Mouse (Mus musculus) brain, embryonic 18.5 days (tissue): ENCODE measurements at regions not wholly inside any gene's neighbourhood (a gene's known extent, or its start where the extent isn't known, plus 50 kb on each side); places are given as distances from the start of the nearest gene placed in this dataset.
"Not testable (repeated sequence)": the region's sequence is repeated elsewhere in the genome, so short reads cannot be mapped to it uniquely, and the experiment has no call there.

Source experiments
- DNase-seq: peaks from one replicate; pipeline ENCODE4 v3.0.0-alpha.2; 2012; ENCODE audit warnings: low read depth, low spot score

DNA sequence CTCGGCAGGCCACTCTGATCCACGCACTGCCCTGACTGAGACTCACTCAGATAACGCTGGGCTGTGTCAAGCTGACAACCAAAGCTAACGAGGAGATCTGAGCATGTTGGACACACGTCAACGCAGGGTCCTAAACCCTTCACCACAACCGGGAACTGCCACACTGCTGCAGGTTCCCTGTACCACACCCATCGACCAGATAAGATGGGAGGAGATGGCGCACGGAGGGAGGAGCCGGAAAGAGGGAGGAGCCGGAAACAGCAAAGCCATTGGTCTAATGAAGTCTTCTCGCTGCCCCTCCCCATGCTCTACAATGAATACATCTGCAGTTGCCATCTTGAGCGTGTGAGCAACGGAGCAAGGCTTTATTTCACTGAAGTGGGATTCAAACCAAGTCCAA is 182.9 kb upstream of the Rpl38 start:
- DNase-seq, result no peak

DNA sequence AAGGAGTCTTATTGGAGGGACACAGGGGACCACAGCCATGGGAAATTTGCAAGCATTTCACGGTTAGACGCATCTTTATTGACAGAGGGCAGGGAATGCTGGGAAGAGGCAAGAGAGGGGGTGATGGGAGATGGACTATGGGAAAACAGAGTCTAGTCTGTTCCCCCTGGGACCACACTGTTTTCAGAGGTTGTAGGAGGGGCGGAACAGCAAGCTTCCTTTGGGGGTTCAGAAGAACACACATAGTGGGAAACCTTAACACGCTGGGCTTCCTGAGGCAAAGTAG is 183.7 kb upstream of the Rpl38 start:
- DNase-seq, result no peak

DNA sequence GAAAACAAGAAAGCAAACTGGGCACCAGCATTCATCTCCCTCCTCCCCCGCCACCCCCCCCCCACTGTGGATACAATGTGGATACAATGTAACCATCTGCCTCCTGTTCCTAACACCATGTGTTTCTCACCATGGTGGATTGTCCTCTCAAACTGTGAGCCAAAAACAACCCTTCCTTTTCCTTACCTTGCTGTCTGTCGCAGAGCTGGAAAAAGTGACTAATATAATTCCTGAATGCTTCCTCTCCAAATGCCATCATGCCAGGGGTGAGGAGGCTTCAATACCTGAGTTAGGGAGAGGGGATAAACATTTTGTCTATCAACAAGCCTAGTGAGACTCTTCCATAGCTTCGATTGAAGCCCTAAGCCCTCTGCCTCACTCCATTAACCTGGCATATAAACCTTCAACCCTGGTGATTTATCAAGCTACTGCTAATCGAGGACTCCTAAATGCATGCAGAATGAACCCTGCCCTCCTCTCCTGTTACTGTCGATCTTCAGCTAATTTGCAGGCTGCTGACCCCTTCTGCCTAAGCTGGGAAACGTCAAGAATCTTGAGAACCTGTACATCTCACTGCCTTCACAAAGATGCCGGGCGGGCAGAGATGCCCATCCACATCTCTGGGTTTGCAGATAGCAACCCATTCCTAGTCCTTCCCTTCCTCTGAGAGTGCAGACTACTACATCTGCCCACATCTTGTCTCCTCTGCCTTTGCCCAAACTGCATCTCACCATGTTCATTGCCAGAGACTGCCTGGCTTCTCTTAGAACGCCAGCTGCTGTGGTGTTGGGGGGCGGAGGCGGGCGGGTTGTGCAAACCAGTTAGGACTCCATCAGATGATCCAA is 184.3 kb upstream of the Rpl38 start:
- no peak for DNase-seq

- DNase-seq, result not testable (repeated sequence)
These were observed 185.0 kb upstream of the Rpl38 start for GRCm38 (mm10) chr11:114483350-114483749.

DNA sequence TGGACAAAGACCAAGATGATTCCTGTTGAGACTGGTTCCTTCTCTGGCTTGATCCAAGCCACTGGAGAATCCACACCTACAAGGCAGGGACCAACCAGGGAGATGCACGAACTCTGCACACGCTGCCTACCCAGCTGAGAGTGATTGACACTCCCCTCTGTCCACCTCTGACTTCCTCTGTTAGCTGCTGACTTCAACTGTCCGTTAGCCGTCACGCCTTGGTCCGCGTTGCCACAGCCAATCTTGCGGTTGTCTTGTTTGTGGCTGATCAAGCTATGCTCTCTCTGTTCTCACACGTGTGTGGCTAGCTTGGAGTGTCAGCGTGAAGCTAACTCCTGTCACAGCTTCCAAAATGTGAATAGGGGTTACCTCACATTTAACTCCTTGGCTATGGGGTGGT is 186.3 kb upstream of the Rpl38 start:
- no peak for DNase-seq

DNA sequence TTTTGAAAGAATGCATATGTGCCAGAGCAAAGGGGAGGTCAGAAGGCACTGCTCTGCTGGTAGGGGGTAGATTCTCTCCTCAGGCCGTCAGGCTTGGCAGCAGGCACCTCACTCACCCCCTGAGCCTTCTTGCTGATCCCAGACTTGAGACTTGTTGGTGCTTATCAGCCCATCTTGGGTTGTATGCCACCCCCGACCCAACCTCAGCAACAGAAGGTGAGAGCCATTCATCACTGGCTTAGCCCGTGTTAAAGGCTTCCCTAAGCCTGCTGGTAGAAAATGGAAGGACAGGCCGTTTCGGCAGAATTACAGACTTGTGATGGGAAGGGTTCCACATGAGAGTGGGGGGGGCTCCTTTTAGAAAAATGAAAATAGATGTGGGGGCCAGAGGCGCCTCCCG is 187.3 kb upstream of the Rpl38 start:
- no peak for DNase-seq

- DNase-seq, result no peak
These were observed 188.2 kb upstream of the Rpl38 start for GRCm38 (mm10) chr11:114480119-114480540.

GRCm38 (mm10) chr11:114478736-114479135 is 189.6 kb upstream of the Rpl38 start:
- DNase-seq, result no peak

DNA sequence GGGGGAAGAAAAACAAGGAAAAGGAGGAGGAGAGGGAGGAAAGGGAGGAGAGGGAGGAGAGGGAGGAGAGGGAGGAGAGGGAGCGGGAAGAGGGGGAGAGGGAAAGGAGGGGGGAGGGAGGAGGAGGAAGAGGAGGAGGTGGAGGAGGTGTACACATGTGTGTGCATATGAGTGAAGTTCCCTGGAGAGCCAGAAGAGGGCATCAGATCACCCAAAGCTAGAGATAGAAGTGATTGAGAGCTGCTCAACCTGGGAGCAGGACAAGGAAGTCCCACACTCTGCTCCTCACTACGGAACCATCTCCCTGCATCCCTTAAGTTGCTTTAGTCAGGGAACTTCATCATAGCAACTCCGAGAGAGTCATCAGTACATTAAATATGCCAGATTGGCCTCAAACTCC is 191.0 kb upstream of the Rpl38 start:
- DNase-seq, result no peak

DNA sequence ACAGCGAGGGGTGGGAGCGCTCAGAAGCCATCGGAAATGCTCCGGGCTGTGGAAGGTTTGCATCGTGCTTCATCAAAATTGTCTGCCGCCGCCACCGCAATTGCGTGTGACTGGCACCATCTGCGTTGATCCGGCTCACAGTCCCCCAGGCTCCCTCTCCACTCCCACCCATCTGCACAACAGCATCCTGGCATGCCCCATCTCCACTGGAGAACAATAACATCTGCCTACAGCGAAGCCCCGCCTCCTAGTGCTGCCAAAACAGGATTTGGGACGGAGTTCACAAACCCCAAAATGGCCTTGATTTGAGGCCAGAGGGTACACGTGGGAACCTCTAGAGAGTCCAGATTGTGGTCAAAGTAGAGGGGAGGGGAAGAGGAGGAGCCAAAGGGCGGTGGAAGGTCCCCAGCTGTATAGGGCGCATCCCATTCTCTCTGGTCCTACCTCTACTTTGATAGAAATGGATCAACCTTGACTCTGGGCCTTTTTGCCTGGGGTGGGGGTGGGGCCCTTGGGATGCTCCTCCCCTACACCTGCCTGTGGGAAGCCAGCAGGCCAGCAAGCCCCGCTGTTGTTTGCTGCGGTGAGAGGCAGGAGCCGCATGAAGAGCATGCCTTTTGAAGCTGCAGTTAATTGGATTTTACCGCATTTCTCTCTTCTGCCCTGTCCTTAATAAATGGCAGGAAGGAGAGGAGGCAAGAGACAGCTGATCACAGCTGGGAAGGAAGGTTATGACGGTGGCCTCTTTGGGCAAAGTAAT is 195.6 kb upstream of the Rpl38 start:
- DNase-seq, result no peak

DNA sequence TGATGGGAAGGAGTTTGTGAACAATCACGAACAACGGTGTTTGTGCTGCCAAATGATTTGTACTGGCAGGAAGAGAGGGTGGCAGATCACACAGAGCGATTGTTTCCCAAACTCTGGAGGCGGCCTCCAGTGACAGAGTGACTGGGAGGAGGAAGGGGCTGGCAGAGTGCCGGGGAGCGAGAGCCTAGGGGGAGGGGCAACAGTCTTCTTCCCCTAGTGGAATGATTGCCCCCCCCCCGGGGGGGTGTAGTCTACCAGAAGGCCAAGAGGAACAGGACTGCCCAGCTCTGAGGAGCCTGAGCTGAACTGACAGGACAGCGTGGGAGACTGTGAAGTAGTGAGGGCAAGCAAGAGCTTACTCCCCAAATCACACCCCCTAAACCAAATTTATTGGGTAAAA is 199.9 kb upstream of the Rpl38 start:
- no peak for DNase-seq

- DNase-seq, result no peak
These were observed 200.5 kb upstream of the Rpl38 start for GRCm38 (mm10) chr11:114467803-114468202.

DNA sequence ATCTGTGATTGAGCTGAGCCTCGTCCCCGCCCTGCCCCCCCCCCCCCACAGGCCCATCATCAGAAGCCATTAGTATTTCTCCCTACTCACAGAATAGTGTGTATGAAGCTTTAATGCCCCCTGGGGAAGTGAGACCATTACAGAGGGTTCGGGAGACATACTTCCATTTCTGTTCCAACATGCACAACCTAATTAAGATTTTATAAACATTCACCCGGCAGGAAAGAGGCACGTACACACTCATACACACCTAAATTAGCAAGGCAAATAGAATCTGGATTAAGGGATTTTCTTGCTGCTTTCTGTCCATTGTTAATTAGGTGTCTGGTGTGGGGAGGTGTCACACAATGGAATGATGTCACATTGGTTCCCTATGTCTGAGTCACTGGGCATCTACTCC is 202.8 kb upstream of the Rpl38 start:
- DNase-seq, result no peak

GRCm38 (mm10) chr11:114462755-114463374 is 205.5 kb upstream of the Rpl38 start:
- no peak for DNase-seq

- no peak for DNase-seq
These were observed 213.4 kb upstream of the Rpl38 start for GRCm38 (mm10) chr11:114454876-114455330.

- DNase-seq, result no peak
These were observed 219.4 kb upstream of the Rpl38 start for GRCm38 (mm10) chr11:114448776-114449401.

GRCm38 (mm10) chr11:114447461-114447847 is 220.9 kb upstream of the Rpl38 start:
- no peak for DNase-seq

DNA sequence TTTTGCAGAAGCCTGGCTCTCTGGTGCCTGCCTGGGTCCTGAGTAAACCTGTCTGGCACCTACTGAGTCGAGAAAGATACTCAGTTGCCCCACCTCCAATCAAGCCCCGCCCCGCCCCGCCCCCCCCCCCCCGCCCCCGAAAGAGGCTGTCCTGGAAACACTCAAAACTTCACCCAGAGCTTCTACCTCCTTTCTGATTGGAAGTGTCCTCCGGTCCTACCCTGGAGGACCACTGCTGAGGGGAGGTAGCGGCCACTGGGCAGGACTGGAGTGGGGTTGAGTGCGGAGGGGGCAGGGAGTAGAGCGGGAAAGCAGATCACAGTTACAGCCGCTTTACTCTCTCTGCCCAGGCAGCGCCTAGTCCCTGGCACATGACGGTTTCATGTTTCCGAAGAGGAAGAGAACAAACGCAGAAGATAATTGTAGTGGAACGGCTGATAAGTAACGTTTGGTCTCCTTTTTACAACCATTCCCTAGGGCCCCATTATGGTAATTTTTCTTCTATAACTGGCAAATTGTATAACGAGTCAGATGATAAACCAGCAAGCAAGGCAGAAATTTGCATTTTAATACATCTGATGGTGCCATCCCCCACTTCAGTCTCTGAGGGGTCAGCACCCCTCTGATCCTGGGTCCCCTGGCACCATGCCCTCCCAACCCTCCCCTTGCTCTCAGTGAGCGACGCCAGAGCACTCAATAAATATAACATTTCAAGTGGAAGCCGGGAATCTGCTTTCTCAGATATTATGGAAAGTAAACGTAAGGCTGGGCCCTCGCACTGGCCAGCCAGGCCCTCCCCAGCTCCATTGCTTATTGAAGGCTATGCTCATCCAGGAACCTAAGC is 221.5 kb upstream of the Rpl38 start:
- no peak for DNase-seq

- no peak for DNase-seq
These were observed 222.2 kb upstream of the Rpl38 start for GRCm38 (mm10) chr11:114446075-114446616.

GRCm38 (mm10) chr11:114444211-114444610 is 224.1 kb upstream of the Rpl38 start:
- no peak for DNase-seq

DNA sequence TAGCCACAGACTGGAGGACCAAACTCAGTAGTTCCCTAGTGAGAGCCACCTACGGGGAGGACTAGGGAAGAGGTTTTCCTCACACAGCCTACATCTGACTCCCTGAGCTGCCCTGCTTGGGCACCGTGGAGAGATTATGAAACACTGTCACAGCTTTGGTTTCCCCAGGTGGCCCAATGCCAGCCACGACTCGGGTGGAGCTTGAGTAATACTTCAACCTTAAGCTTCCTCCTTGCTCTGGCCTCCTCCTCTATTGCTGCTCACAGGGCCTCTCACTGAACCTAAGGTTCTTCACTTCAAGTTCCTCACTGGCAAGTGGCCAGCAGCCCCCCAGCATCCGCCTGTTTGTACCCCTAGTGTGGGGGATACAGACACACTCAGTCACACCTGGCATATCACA is 224.9 kb upstream of the Rpl38 start:
- no peak for DNase-seq
